Mouse (Mus musculus): ENCODE results near the gene Pkp4.

GRCm38 (mm10) chr2:59401841-59402461, 241.3 kb downstream of the Pkp4 start:
- TF ChIP-seq CTCF (IDR thresholded peaks at IDR 0.05): no peak
- peak; percentile 98 for TF ChIP-seq EP300 (IDR thresholded peaks at IDR 0.05)
